Mouse (Mus musculus): ENCODE data around the gene Lifr.

DNA sequence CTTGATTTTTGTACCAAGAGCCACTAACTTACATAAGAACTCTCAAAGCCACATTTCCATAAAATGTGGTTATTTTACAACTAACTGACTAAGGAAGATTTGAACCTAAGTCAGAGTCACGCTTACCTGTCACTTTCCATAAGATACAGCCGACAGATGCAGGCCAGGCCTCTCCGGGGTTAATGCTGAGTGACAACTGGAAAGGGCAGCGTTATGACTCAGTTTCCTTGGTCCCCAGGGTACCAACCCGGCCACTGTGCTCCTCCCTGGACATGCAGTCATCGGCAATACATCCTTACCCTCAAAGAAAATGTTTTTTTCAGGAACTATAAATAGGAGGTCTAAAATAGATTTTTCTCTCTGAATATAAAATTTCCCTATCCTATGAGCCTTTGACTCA lies 109.9 kb downstream of the Lifr start:
- TF ChIP-seq CTCF (IDR thresholded peaks at IDR 0.05; ENCODE audit: low read depth) (no peak), EP300 (IDR thresholded peaks at IDR 0.05; ENCODE audit: low read depth) (no peak)
